Mouse (Mus musculus) limb, embryonic 11.5 days (tissue): ENCODE data around the gene Fam169a. TPM values are rescaled to one million over a fixed set of nuclear protein-coding genes. Genes with fewer than 3 reads are reported as not detected.

Source experiments
- ATAC-seq: fragments of 200-750 bp; cut with Nextera tagmentation; 2 replicates; pipeline ENCODE4 v1.8.0; 2017; ENCODE audit warnings: low read depth; ENCODE audit not compliant: insufficient number of reproducible peaks, low FRiP score, low TSS enrichment
- DNase-seq: peaks from one replicate; pipeline ENCODE4 v3.0.0-alpha.2; 2015; ENCODE audit warnings: low spot score
- H3K27ac ChIP-seq: fragments of 300-500 bp; sonication (generic); replicated peaks from 2 replicates; pipeline ENCODE4 v1.5.1; 2014; ENCODE audit warnings: low read depth, mild to moderate bottlenecking, low read length
- H3K27me3 ChIP-seq: fragments of 300-500 bp; sonication (generic); 2 replicates; pipeline ENCODE4 v1.6.1; 2014; ENCODE audit warnings: mild to moderate bottlenecking, low read length, mixed read lengths; ENCODE audit not compliant: control insufficient read depth, insufficient read depth
- H3K36me3 ChIP-seq: fragments of 300-500 bp; sonication (generic); 2 replicates; pipeline ENCODE4 v1.6.1; 2014; ENCODE audit warnings: mild to moderate bottlenecking, low read length, moderate library complexity, mixed read lengths; ENCODE audit not compliant: control insufficient read depth, insufficient read depth
- H3K4me1 ChIP-seq: fragments of 300-500 bp; sonication (generic); 2 replicates; pipeline ENCODE4 v1.6.1; 2014; ENCODE audit warnings: low read length, mixed read lengths; ENCODE audit not compliant: control insufficient read depth, insufficient read depth
- H3K4me2 ChIP-seq: fragments of 300-500 bp; sonication (generic); 2 replicates; pipeline ENCODE4 v1.6.1; 2014; ENCODE audit warnings: low read depth, mild to moderate bottlenecking, moderate library complexity; ENCODE audit not compliant: severe bottlenecking
- H3K4me3 ChIP-seq: fragments of 300-500 bp; sonication (generic); 2 replicates; pipeline ENCODE4 v1.5.1; 2014; ENCODE audit warnings: low read depth, low read length
- H3K9ac ChIP-seq: fragments of 300-500 bp; sonication (generic); 2 replicates; pipeline ENCODE4 v1.6.1; 2014; ENCODE audit warnings: mild to moderate bottlenecking, low read length
- H3K9me3 ChIP-seq: fragments of 300-500 bp; sonication (generic); 2 replicates; pipeline ENCODE4 v1.6.1; 2016; ENCODE audit warnings: low read length; ENCODE audit not compliant: control insufficient read depth
- WGBS: fragments of 180-500 bp; shearing (Covaris S2); extraction: QIAGEN DNeasy Blood & Tissue Kit; methylation state at CpG from one replicate; pipeline ENCODE4 v1.1.7; 2014; 5-methylcytosine and 5-hydroxymethylcytosine counted together
- polyA plus RNA-seq: library from polyadenylated mRNA; unstranded; fragments of >200 nt; fragmentation: Nextera tagmentation; extraction: Ambion mirVana; gene quantifications from 2 replicates; pipeline ENCODE4 v1.2.1, GENCODE M21; 2014

The Fam169a gene
- polyA plus RNA-seq, 1 experiment from 2014 or later: 6.1 TPM

DNA sequence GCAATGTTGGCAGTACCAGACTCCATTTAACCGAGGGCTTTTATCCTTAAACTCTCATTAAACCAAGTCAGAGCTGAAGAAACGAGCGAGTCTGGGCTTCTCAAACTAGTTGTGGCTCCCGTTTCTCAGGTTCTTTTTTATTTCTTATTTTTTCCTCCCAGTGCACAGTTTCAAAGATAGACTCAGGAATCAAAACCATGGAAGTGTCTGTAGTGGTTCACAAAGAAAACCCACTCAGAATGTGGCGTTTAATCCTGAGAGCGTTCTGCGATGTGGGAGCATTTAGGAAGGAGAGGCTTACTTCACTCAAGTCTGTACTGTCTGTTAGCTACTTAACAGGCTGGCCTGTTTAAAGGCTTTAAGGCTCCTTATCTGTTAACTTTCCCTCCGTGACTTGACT lies 1.1 kb downstream of the Fam169a start:
- Histone ChIP-seq H3K9me3 (0 out of 2 replicates have a peak, but pooled peaks cover 2% of the 10 kb centered on the region), H3K27me3 (no peaks in the 10 kb centered on the region), H3K4me2 (no peak overlapping the region), H3K9ac (no peak overlapping the region), H3K4me1 (no peaks in the 10 kb centered on the region), H3K36me3 (no peaks in the 10 kb centered on the region), H3K27ac (no peak overlapping the region), H3K4me3 (no peak overlapping the region)
- ATAC-seq (no peak), DNase-seq (no peak)
- 36% methylated on average over 8 of the region's 8 CpGs for WGBS

DNA sequence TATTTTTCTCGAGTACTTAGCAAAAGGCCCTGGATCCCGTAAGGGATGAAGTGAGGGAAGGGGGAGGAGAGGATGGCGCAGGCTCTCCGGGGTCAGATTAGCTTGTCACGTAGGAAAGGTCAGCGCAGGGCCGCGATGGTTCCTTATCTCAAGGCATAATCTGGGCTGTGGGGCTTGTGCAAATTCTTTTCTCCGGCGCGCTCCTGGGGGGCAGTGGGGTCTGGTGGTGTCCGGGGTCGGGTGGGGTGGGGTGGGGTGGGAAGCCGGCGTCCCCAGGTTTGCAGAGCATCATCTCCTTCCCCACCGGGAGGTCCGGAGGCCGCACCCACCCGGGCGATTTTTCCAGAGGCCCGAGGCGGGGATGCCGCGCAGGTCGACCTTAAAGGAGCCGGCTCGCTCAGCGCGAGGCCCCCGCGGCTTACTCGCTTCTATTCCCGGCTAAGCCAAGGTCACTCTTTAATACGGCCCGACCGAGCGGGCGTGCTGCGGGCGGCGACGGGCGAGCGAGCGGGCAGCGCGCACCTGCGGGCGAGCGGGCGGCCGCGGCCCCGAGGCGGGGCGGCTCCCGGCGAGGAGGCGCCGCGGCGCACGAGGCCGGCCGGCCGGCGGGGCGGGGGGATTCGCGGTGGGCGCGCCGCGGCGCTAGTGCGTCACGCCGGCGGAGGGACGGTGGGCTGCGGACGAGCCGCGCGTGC lies 4.0 kb downstream of the Fam169a start:
- H3K4me3 ChIP-seq: peak overlapping the region; percentile 56
- H3K9ac ChIP-seq: peak overlapping the region; percentile 78
- no peaks in the 10 kb centered on the region for H3K9me3 ChIP-seq
- no peak overlapping the region for H3K27ac ChIP-seq
- WGBS: under 1% methylated on average over 69 of the region's 85 CpGs
- DNase-seq (peak; percentile 63), ATAC-seq (peak; percentile 60; the same call in 1 of the 2 replicates)
- no peaks in the 10 kb centered on the region for H3K4me1 ChIP-seq
- peak overlapping the region; percentile 86 for H3K4me2 ChIP-seq
- H3K27me3 ChIP-seq: no peaks in the 10 kb centered on the region
- H3K36me3 ChIP-seq: no peaks in the 10 kb centered on the region

GRCm38 (mm10) chr13:97071626-97072241 lies 4.6 kb downstream of the Fam169a start:
- no peaks in the 10 kb centered on the region for H3K36me3 ChIP-seq
- no peaks in the 10 kb centered on the region for H3K4me1 ChIP-seq
- H3K9me3 ChIP-seq: no peaks in the 10 kb centered on the region
- peak overlapping the region; percentile 78 for H3K9ac ChIP-seq
- ATAC-seq (peak; percentile 40; the same call in 1 of the 2 replicates), DNase-seq (peak; percentile 68)
- peak overlapping the region; percentile 56 for H3K4me3 ChIP-seq
- H3K27me3 ChIP-seq: no peaks in the 10 kb centered on the region
- H3K27ac ChIP-seq: no peak overlapping the region
- WGBS: under 1% methylated on average over 55 of the region's 76 CpGs
- H3K4me2 ChIP-seq: peak overlapping the region; percentile 86

DNA sequence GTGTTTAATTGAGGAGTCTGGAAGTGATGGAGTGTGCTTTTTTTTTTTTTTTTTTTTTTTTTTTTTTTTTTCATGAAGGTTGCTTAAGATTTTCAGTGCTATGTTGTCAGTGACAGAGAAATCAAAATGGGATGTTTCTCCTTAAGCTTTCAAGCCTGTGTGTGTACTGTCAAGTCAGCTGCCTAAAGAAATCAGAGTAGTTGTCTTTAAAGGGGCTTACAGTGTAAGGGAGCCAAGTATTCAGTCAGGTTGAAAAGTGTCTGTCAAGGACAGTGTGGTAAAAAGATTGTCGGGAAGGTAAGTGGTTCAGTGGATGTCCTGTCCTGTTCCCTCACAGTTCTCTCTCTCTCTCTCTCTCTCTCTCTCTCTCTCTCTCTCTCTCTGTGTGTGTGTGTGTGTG lies 6.4 kb downstream of the Fam169a start:
- no peak overlapping the region for H3K27ac ChIP-seq
- no peak for ATAC-seq
- WGBS: 61% methylated on average over 1 of the region's 1 CpGs

DNA sequence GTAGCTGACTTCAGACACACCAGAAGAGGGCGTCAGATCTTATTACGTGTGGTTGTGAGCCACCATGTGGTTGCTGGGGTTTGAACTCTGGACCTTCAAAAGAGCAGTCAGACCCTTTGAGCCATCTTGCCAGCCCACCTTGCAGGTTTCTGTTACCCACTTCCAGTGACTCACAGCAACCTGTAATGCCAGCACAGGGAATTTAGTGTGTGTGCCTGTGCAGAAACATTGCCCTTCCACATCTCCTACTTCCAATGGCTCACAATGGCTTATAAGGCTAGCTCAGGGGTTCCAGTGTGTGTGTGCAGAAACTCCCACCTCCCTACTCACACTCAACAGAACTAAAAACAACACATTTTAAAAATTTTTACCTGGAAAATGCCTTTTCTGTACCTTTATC lies 10.5 kb downstream of the Fam169a start:
- H3K36me3 ChIP-seq: no peaks in the 10 kb centered on the region
- ATAC-seq (no peak), DNase-seq (no peak)
- no peaks in the 10 kb centered on the region for H3K27me3 ChIP-seq
- H3K27ac ChIP-seq: no peak overlapping the region
- WGBS: 89% methylated on average over 2 of the region's 2 CpGs
- H3K4me3 ChIP-seq: no peak overlapping the region
- H3K9me3 ChIP-seq: no peaks in the 10 kb centered on the region
- H3K4me2 ChIP-seq: no peak overlapping the region
- H3K9ac ChIP-seq: no peak overlapping the region
- no peaks in the 10 kb centered on the region for H3K4me1 ChIP-seq

More for the DNA sequence above, 6.4 kb downstream of the Fam169a start:
- Histone ChIP-seq H3K9me3 (no peaks in the 10 kb centered on the region), H3K9ac (no peak overlapping the region), H3K4me3 (no peak overlapping the region), H3K36me3 (no peaks in the 10 kb centered on the region), H3K27me3 (no peaks in the 10 kb centered on the region), H3K4me2 (no peak overlapping the region), H3K4me1 (no peaks in the 10 kb centered on the region)
- no peak for DNase-seq

DNA sequence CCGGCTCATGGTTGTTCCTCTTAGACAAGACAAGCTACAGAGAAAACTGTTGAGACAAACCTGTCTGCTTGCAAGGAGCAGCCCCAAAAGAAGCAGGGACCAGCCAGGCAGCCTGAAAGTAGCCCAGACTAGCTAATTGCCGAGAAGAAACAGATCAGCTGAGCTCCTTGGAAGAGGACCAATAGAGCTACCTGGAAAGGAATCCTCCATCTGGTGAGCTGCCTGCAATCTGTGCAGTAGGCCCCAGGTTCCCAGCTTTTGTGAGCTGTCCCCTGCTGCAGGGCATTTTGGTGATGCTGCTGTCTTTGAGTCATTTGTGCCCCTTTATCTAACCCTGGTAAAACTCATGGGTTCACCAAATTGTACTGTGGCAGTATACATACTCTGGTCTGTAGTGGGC lies 13.1 kb downstream of the Fam169a start:
- H3K27me3 ChIP-seq: no peaks in the 10 kb centered on the region
- no peaks in the 10 kb centered on the region for H3K36me3 ChIP-seq
- DNase-seq (no peak), ATAC-seq (no peak)
- no peak overlapping the region for H3K4me3 ChIP-seq
- H3K9ac ChIP-seq: no peak overlapping the region
- H3K27ac ChIP-seq: no peak overlapping the region
- 82% methylated on average over 2 of the region's 2 CpGs for WGBS
- H3K4me2 ChIP-seq: no peak overlapping the region
- no peaks in the 10 kb centered on the region for H3K9me3 ChIP-seq
- H3K4me1 ChIP-seq: no peaks in the 10 kb centered on the region

- Histone ChIP-seq H3K27ac (no peak overlapping the region), H3K27me3 (no peaks in the 10 kb centered on the region), H3K4me1 (no peaks in the 10 kb centered on the region), H3K9ac (no peak overlapping the region), H3K36me3 (no peaks in the 10 kb centered on the region), H3K9me3 (no peaks in the 10 kb centered on the region), H3K4me3 (no peak overlapping the region), H3K4me2 (no peak overlapping the region)
- 84% methylated on average over 3 of the region's 3 CpGs for WGBS
- no peak for DNase-seq
- ATAC-seq: no peak
Observed at GRCm38 (mm10) chr13:97080615-97081014, 13.5 kb downstream of the Fam169a start.

DNA sequence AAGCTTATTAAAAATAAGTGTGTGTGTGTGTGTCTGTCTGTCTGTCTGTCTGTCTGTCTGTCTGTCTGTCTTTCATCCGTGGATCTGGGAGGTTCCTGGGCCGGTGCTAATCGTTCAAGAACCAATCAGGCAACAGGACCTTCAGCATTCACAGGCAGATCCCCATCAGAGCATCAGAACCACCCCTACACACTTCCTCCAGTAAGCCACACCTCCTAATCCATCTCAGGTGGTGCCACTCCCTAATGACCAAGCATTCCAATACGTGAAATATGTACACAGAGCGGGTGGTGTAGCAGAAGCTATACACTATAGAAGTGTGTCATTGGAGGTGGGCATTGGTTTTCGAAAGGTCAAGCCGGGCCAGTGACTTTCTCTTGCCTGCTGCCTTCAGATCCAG lies 15.3 kb downstream of the Fam169a start:
- no peaks in the 10 kb centered on the region for H3K36me3 ChIP-seq
- H3K4me2 ChIP-seq: no peak overlapping the region
- no peak for ATAC-seq
- DNase-seq: no peak
- no peaks in the 10 kb centered on the region for H3K27me3 ChIP-seq
- no peak overlapping the region for H3K4me3 ChIP-seq
- H3K9me3 ChIP-seq: no peaks in the 10 kb centered on the region
- 92% methylated on average over 7 of the region's 7 CpGs for WGBS
- no peaks in the 10 kb centered on the region for H3K4me1 ChIP-seq
- no peak overlapping the region for H3K9ac ChIP-seq
- no peak overlapping the region for H3K27ac ChIP-seq
